ENCODE assay signal across 8 mouse cellular contexts in the genomic region with DNA sequence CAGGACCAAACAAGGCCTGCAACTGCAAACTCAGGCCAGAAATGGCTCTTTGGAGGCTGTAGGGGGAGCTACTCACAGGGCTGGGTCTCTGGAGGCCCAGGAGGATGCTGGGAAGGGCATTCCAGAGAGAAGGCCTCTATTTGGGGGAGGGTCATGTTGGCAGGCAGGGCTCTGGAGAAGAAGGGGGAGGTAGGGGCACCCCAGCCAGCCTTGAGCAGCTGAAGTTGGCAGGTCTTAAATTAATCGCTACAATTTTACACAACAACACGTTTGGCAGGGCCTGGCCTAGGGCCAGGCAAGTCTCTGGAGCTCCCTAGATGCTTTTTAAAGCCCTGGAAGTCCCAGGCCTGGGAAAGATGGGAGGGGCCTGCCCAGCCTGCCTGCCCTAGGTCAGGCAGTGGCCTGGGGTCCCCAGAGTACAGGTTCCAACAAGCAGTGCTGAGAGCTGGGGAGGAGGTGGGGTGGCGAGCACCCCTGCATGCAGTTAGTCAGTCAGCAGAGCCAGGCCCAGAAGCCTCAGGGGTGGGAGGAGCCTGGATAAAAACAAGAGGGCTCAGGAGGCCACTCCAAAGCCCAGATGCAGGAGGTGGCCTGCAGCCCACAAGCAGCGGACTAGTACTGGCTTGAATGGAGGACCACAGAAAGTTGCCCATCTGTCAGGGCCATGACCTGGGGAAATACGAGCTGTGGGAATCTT. TPM values are rescaled to one million over a fixed set of nuclear protein-coding genes. Genes with fewer than 3 reads are reported as not detected.
DNase-seq lines count a peak whose midpoint lies in the region; ATAC-seq and TF ChIP-seq lines count a peak whose summit lies in the region.

No protein-coding gene starts in this region.

- ATAC-seq in intestine, embryonic 16.5 days: peak; percentile 61
- peak; percentile 75 for ATAC-seq in stomach, embryonic 16.5 days (ENCODE audit: insufficient read depth, low FRiP score)

- H3K36me3 ChIP-seq in intestine, embryonic 16.5 days (ENCODE audit: control insufficient read depth, insufficient read depth, low read length): peaks cover 21% of the 10 kb centered on the region; the same call in 1 of the 2 replicates
- peaks cover 9% of the 10 kb centered on the region for H3K36me3 ChIP-seq in stomach, embryonic 16.5 days (ENCODE audit: control insufficient read depth, insufficient read depth, low read length)

- peak; percentile 47 for TF ChIP-seq CTCF in gastrocnemius, adult 2 months (IDR thresholded peaks at IDR 0.05)
- TF ChIP-seq CTCF in brain, embryonic 14.5 days (IDR thresholded peaks at IDR 0.05; ENCODE audit: borderline replicate concordance, extremely low read depth, insufficient read depth, insufficient read length): peak; percentile 53; the same call in 1 of the 2 replicates

- H3K4me3 ChIP-seq in gastrocnemius, adult 2 months: peak overlapping the region; percentile 5; the same call in 1 of the 2 replicates
- H3K4me3 ChIP-seq in intestine, embryonic 16.5 days (ENCODE audit: low read length): no peak overlapping the region
- H3K4me3 ChIP-seq in stomach, embryonic 16.5 days (replicated peaks; ENCODE audit: low read length): no peak overlapping the region

- no peak for TF ChIP-seq POLR2A in brain, embryonic 14.5 days (IDR thresholded peaks at IDR 0.05; ENCODE audit: borderline replicate concordance, extremely low read depth, insufficient read depth, insufficient read length, poor library complexity, severe bottlenecking)

- intact Hi-C loops in gastrocnemius, adult 2 months (cut with DNase I): loop anchor here (2.0 kb wide), 1 partner anchor 113 kb away; no protein-coding TSS in a partner anchor

- peak overlapping the region; percentile 81 for H3K27ac ChIP-seq in gastrocnemius, adult 2 months
- peak overlapping the region; percentile 54 for H3K27ac ChIP-seq in intestine, embryonic 16.5 days (ENCODE audit: low read length)
- peak overlapping the region; percentile 78 for H3K27ac ChIP-seq in stomach, embryonic 16.5 days (ENCODE audit: low read length)

- no peak overlapping the region for H3K4me2 ChIP-seq in intestine, embryonic 16.5 days (ENCODE audit: low read depth, low read length)
- H3K4me2 ChIP-seq in stomach, embryonic 16.5 days (ENCODE audit: low read depth, low read length): no peak overlapping the region

- H3K4me1 ChIP-seq in intestine, embryonic 16.5 days (ENCODE audit: control insufficient read depth, insufficient read depth, low read length): peaks cover 30% of the 10 kb centered on the region
- peaks cover 47% of the 10 kb centered on the region for H3K4me1 ChIP-seq in stomach, embryonic 16.5 days (ENCODE audit: control insufficient read depth, insufficient read depth, low read length)

- H3K9ac ChIP-seq in intestine, embryonic 16.5 days (ENCODE audit: low read depth, low read length): no peak overlapping the region; the same call in 1 of the 2 replicates
- peak overlapping the region; percentile 51 for H3K9ac ChIP-seq in stomach, embryonic 16.5 days (ENCODE audit: low read length)

- peak; percentile 75 for DNase-seq in gastrocnemius, adult 2 months
- DNase-seq in gastrocnemius, postnatal 10 days: no peak
- peak; percentile 96 for DNase-seq in brain, embryonic 14.5 days (ENCODE audit: low read depth)
- DNase-seq in heart, adult 18-20 months: peak; percentile 77 to 79
- peak; percentile 49 for DNase-seq in lung, postnatal 14 days
- no peak for DNase-seq in c-Kit-positive CD71-positive TER-119-positive erythroid progenitor cells, embryonic 14.5 days (ENCODE audit: low spot score)

- WGBS in intestine, embryonic 16.5 days: 41% methylated on average over 5 of the region's 5 CpGs
- WGBS in stomach, embryonic 16.5 days: 19% methylated on average over 5 of the region's 5 CpGs

- H3K9me3 ChIP-seq in intestine, embryonic 16.5 days (ENCODE audit: control insufficient read depth, low read length): no peaks in the 10 kb centered on the region
- H3K9me3 ChIP-seq in stomach, embryonic 16.5 days (replicated peaks; ENCODE audit: control insufficient read depth, low read length): no peaks in the 10 kb centered on the region

- H3K27me3 ChIP-seq in intestine, embryonic 16.5 days (replicated peaks; ENCODE audit: control insufficient read depth, insufficient read depth, low read length): no peaks in the 10 kb centered on the region
- H3K27me3 ChIP-seq in stomach, embryonic 16.5 days (ENCODE audit: control insufficient read depth, insufficient read depth, low read length): no peaks in the 10 kb centered on the region

RNA-seq across cellular contexts. Expression of a gene that starts 10.8 kb away (rescaled TPM):
- total RNA-seq in gastrocnemius, adult 2 months (2021): 10 to 100 TPM; 10.9 to 13.0 TPM
- total RNA-seq in gastrocnemius, postnatal 10 days (2021): 10 to 100 TPM; 44.1 to 54.4 TPM
- polyA plus RNA-seq in brain, embryonic 14.5 days (2012; rRNA removed): 118 and 171 TPM in 2 replicates
- total RNA-seq in heart, adult 18-20 months (2021): 10 to 100 TPM; 21.3 to 22.7 TPM
- polyA plus RNA-seq in intestine, embryonic 16.5 days (2015; fragmentation: Nextera tagmentation; extraction: Ambion mirVana): 5.4 and 6.5 TPM in 2 replicates
- 9.3 and 10.0 TPM in 2 replicates for polyA plus RNA-seq in stomach, embryonic 16.5 days (2015; fragmentation: Nextera tagmentation; extraction: Ambion mirVana)

Comparison
In these comparisons a context has a peak if more than half of its experiments do, and no peak if none do; other contexts are left out.
1. DNase-seq: peak in gastrocnemius, adult 2 months (single experiment), brain, embryonic 14.5 days (single experiment), heart, adult 18-20 months (2 of 2) and lung, postnatal 14 days (single experiment); none in gastrocnemius, postnatal 10 days (single experiment) and c-Kit-positive CD71-positive TER-119-positive erythroid progenitor cells, embryonic 14.5 days (single experiment).
2. Peak in every context shown above with its lines, with median percentiles within 50 percentile points of each other: H3K27ac ChIP-seq.